Mouse (Mus musculus) heart, postnatal 25 days (tissue): ENCODE measurements around the gene Coasy. TPM values are rescaled to one million over a fixed set of nuclear protein-coding genes. Genes with fewer than 3 reads are reported as not detected.

Experiments used
- DNase-seq: peaks from one replicate; pipeline ENCODE4 v3.0.0; 2022; ENCODE audit warnings: low spot score
- intact Hi-C: fragments of 180-260 bp; cut with DNase I; formaldehyde crosslinking; loops from one replicate; pipeline ENCODE4 v1.15.1; 2025
- total RNA-seq, 2 experiments: library from RNA; stranded (reverse); gene quantifications; 2 replicates each; pipeline ENCODE4 v1.2.3; 2021

Gene Coasy
- total RNA-seq, 2 experiments from 2014 or later, result 15.8 to 17.1 TPM

DNA sequence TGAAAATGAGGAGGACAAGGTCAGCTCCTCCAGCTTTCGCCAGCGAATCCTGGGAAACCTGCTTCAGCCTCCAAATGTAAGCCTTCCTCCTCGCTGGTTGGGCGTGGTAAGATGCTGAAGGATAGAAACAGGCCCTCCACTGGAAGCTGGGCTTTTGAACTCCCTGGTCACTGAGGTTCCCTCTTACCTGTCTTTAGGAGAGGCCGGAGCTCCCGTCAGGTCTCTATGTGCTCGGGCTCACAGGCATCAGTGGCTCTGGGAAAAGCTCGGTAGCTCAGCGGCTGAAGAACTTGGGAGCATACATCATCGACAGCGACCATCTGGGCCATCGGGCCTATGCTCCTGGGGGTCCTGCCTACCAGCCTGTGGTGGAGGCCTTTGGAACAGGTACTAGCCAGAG is 2.4 kb downstream of the Coasy start:
- DNase-seq, result no peak
- intact Hi-C loops, result loop anchor here (5.0 kb wide), 1 partner anchor 167 kb away; the partner anchor contains the start of gene Vps25

DNA sequence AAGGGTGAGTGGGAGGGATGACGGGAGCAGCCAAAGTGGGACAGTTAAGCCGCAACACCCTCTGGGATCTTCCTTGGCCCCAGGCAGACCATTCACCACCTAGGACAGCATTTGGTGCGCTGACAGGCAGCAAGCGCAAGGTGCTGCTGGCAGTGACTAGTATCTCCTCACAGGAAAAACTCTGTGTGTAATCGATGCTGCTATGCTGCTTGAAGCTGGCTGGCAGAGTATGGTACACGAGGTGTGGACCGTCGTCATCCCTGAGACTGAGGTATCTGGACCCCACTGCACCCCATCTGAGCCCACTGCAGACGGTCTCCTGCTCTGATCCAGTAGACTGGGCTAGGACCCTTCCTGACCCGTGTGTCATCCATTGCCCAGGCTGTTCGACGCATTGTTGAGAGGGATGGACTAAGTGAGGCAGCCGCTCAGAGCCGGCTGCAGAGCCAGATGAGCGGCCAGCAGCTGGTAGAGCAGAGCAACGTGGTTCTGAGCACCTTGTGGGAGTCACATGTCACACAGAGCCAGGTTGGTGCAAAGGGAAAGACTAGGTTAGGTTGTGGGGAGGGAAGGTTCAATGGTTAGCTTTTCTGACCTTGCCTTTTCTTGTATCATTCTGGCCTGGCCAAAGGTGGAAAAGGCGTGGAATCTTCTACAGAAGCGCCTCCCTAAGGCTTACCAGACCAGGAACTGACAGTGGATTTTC is 3.4 kb downstream of the Coasy start:
- intact Hi-C loops, result loop anchor here (5.0 kb wide), 1 partner anchor 167 kb away; the partner anchor contains the start of gene Vps25
- DNase-seq, result no peak

GRCm38 (mm10) chr11:101086323-101086674 is 3.9 kb downstream of the Coasy start:
- intact Hi-C loops, result loop anchor here (5.0 kb wide), 1 partner anchor 166 kb away; the partner anchor contains the start of gene Vps25

GRCm38 (mm10) chr11:101086756-101087681 is 4.7 kb downstream of the Coasy start, which contains the start of gene Mlx:
Gene Mlx (plus strand): TSS chr11:101087277.
- intact Hi-C loops, result loop anchor here (5.0 kb wide), 1 partner anchor 165 kb away; the partner anchor contains the start of gene Vps25
- peak; percentile 85 for DNase-seq

More at GRCm38 (mm10) chr11:101086323-101086674, 3.9 kb downstream of the Coasy start:
- DNase-seq, result no peak

DNA sequence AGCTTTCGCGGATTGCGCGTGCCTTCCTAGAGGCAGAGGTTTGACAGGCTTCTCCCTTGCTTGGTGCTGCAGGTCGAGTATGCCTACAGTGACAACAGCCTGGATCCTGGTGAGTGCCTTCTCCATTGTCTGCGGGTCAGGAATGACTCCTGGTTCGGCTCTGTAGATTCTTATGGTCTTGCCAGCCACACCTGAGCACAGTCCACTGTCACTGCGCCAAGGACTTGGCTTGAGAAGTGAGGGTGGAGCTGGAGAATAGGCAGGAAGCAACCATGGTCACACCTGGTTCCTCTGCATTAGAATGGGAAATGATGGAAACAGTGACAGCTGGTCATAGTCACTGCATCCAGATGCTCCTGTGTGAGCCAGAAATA is 5.3 kb downstream of the Coasy start:
- intact Hi-C loops, result loop anchor here (5.0 kb wide), 1 partner anchor 165 kb away; the partner anchor contains the start of gene Vps25
- no peak for DNase-seq

DNA sequence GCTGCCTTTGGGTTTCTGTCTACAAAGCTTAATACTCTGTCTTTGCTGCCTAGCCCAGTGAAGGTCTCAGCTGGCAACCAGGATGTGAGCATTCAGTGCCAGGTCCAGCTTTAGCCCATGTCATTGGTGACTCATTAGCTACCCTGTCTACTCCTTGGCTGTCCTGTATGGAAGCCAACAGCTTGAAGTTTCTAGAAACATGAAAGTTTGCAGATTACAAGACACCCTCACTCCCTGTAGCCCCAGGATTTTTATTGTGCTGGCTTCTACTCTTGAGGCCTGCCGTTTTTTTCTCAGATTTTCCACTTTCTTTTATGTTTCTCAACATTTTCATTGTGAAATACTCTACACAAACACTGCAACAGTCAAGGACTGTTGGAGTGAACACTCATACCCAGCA is 7.6 kb downstream of the Coasy start:
- no peak for DNase-seq
- intact Hi-C loops, result loop anchor here (5.0 kb wide), 1 partner anchor 162 kb away; the partner anchor contains the start of gene Vps25

DNA sequence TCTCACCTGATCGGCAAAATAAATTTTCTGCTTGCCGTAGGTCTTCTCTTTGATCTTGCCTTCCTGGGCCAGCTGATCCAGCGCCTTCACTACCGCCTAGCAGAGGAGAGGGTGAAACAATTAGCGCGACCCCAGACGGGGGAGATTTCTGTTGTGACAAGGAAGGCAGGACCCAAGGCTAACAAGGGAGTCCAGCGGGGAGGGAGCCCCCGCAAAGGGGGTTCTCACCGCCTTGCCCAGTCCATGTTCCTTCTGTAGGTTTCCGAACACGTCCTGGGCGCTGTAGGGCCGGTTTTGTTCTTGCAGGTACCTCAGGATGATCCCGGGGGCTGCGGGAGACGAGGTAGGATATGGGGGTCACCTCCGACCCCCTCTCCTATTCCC is 12.6 kb downstream of the Coasy start:
- intact Hi-C loops, result loop anchor here (1.0 kb wide), 1 partner anchor 24 kb away; the partner anchor contains the start of genes Retreg3 and Tubg1
- no peak for DNase-seq

GRCm38 (mm10) chr11:101095314-101096024 is 13.1 kb downstream of the Coasy start, which contains the start of gene Psmc3ip:
Gene Psmc3ip (minus strand): TSS chr11:101095436.
- DNase-seq, result peak; percentile 90
- intact Hi-C loops, result loop anchor here (1.0 kb wide), 2 partner anchors 24 to 79 kb away; partner anchors contain the start of genes Retreg3 and Tubg1

GRCm38 (mm10) chr11:101098231-101098630 is 15.9 kb downstream of the Coasy start:
- intact Hi-C loops, result no loop called here
- no peak for DNase-seq

- intact Hi-C loops, result loop anchor here (10.0 kb wide), 1 partner anchor 192 kb away; no protein-coding TSS in a partner anchor
- DNase-seq, result no peak
These were observed 20.6 kb downstream of the Coasy start for GRCm38 (mm10) chr11:101103011-101103410.

- DNase-seq, result no peak
- intact Hi-C loops, result loop anchor here (10.0 kb wide), 1 partner anchor 185 kb away; no protein-coding TSS in a partner anchor
These were observed 27.0 kb downstream of the Coasy start for GRCm38 (mm10) chr11:101109351-101109750.

GRCm38 (mm10) chr11:101110708-101111107 is 28.3 kb downstream of the Coasy start:
- intact Hi-C loops, result no loop called here
- DNase-seq, result no peak

- intact Hi-C loops, result no loop called here
- no peak for DNase-seq
These were observed 28.8 kb downstream of the Coasy start for GRCm38 (mm10) chr11:101111178-101111577.

DNA sequence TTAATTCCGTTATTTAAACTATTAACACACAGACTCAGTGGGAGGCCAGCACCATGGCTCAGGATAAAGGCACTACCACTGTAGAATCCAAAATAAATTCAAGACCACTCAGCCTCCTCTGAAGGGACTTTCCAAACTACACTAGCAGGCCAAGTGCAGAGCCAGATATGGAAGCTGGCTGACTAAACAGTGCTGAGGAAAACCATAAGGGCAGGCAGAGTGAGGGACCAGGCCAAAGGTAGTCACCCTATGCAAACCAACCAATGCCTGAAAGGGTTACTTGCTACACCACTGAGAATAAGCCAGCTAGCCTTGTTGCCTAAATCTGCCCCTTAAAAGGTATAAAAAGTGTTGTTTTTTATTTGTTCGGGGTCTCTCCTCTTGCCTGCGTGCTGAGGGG is 29.8 kb downstream of the Coasy start:
- intact Hi-C loops, result no loop called here
- DNase-seq, result no peak

DNA sequence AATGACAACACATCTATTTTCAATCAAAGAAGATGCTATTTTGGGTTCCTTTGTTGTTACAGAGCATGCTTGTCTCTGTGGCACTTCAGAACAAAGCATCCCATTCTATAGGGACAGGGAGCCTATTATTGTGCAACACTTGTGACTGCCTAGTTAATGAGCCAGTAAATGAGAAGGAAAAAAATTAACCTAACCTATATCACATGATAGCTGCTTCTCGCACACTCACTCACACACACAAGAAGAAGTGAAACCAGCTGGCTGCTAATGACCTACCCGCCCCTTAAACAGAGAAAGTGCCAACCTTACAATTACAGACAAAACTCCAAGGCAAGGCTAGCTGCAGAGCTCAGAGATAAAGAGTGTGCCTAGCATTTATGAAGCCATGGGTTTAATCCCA is 33.2 kb downstream of the Coasy start:
- DNase-seq, result no peak
- intact Hi-C loops, result no loop called here

- intact Hi-C loops, result no loop called here
- DNase-seq, result no peak
These were observed 35.7 kb downstream of the Coasy start for GRCm38 (mm10) chr11:101118105-101118504.

- intact Hi-C loops, result loop anchor here (1.0 kb wide), 1 partner anchor 24 kb away; the partner anchor contains the start of gene Psmc3ip
These were observed 36.9 kb downstream of the Coasy start for GRCm38 (mm10) chr11:101119131-101119760.

DNA sequence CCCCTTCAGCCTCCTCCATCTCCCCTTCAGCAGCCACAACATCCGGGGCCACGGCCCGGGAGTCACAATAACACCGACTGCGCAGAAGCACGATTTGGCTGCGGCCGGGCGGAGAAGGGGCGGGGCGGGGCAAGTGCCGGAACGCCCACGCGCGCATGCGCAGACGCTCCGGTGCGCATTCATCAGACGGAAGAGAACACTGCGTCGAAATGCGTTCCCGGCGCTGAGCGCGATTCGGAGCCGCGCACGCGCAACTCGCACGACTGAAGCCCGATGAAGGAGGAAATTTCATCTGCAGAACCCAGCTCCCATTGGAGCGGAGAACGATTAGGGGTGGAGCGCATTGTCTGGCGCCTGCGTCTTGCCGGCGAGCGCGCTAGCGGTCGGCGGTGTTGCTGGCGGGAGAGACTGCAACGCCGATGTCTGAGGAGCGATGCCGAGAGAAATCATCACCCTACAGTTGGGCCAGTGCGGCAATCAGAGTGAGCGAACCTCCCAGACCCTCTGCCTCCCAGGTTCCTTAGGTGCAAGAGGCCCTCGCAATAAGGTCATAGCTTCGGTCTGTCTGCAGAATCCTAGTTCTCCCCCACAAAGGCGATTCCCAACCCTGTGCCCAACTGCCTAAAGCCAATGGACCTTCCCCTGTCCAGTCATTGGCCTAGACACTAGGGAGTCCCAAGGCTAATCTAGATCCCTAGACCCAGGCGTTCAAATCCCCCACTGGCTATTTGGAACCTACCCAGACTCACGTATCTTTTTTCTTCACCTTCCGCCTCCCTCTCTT is 37.6 kb downstream of the Coasy start, which contains the start of the genes Retreg3 and Tubg1:
Gene Retreg3 (minus strand): TSS at position 133 of the 784 bp plus-strand sequence.
Gene Tubg1 (plus strand): TSS at position 178 of the 784 bp plus-strand sequence.
- peak; percentile 98 for DNase-seq
- intact Hi-C loops, result loop anchor here (1.0 to 2.0 kb wide), 2 partner anchors 25 to 49 kb away; partner anchors contain the start of gene Psmc3ip

More at GRCm38 (mm10) chr11:101119131-101119760, 36.9 kb downstream of the Coasy start:
- no peak for DNase-seq
